Comparison of ENCODE assay signal across 17 mouse cellular contexts in genomic region chr5:27291378-27291777, GRCm38 (mm10).
"Had no signal": no experiment of that assay in that cellular context is flagged by ENCODE, and none has a peak within 500 bp of the region (broad histone marks: within the 10 kb centered on the region; RNA-seq: fewer than 3 reads in every experiment).

No protein-coding gene starts in this region.

- H3K27me3 ChIP-seq: neural tube, embryonic 12.5 days; neural tube, embryonic 13.5 days; neural tube, embryonic 15.5 days; stomach, embryonic 15.5 days had no signal

- H3K4me2 ChIP-seq: neural tube, embryonic 12.5 days; neural tube, embryonic 13.5 days; neural tube, embryonic 15.5 days; stomach, embryonic 15.5 days had no signal

- DNase-seq: retina, postnatal 1 day; right cerebral cortex, adult 18-20 months; right cerebral cortex, postnatal 14 days; right cerebral cortex, postnatal 25 days; right cerebral cortex, postnatal 4 days; spleen, adult 18-20 months; thymus, adult 18-20 months; thymus, adult 2 months; thymus, postnatal 14 days; thymus, postnatal 25 days; thymus, postnatal 36 days; thymus, postnatal 4 days had no signal

- H3K9ac ChIP-seq: neural tube, embryonic 12.5 days; neural tube, embryonic 13.5 days; neural tube, embryonic 15.5 days; stomach, embryonic 15.5 days had no signal

- H3K4me3 ChIP-seq: neural tube, embryonic 12.5 days; neural tube, embryonic 13.5 days; neural tube, embryonic 15.5 days; stomach, embryonic 15.5 days had no signal

- H3K36me3 ChIP-seq: neural tube, embryonic 12.5 days; neural tube, embryonic 13.5 days; stomach, embryonic 15.5 days had no signal

- H3K27ac ChIP-seq: neural tube, embryonic 12.5 days; neural tube, embryonic 13.5 days; neural tube, embryonic 15.5 days; stomach, embryonic 15.5 days; stomach, postnatal 0 days had no signal

- H3K4me1 ChIP-seq: neural tube, embryonic 12.5 days; neural tube, embryonic 13.5 days; stomach, embryonic 15.5 days had no signal

- H3K9me3 ChIP-seq: neural tube, embryonic 12.5 days; neural tube, embryonic 13.5 days; neural tube, embryonic 15.5 days; stomach, embryonic 15.5 days had no signal
